Mouse (Mus musculus): ENCODE measurements around the gene Zdhhc1.

- TF ChIP-seq POLR2A (IDR thresholded peaks at IDR 0.05; ENCODE audit: low read depth, low read length): no peak
- no peak for TF ChIP-seq CTCF (IDR thresholded peaks at IDR 0.05; ENCODE audit: extremely low read depth, insufficient read length, insufficient replicate concordance, low read depth, low read length)
Observed at GRCm38 (mm10) chr8:105472983-105473382, 23.7 kb downstream of the Zdhhc1 start.

All from small intestine, adult 2 months (tissue).